Mouse (Mus musculus) heart, embryonic 16.5 days (tissue): Measurements from ENCODE around the gene Plcg1. TPM values are rescaled to one million over a fixed set of nuclear protein-coding genes. Genes with fewer than 3 reads are reported as not detected.

ENCODE experiments used
- ATAC-seq: fragments of 200-750 bp; cut with Nextera tagmentation; replicated peaks from 2 replicates; pipeline ENCODE4 v1.8.0; 2017; ENCODE audit warnings: moderate number of reproducible peaks; ENCODE audit not compliant: insufficient read depth, low FRiP score; ENCODE audit errors: extremely low read depth
- H3K27ac ChIP-seq: fragments of 300-500 bp; sonication (generic); 2 replicates; pipeline ENCODE4 v1.5.1; 2014; ENCODE audit warnings: mild to moderate bottlenecking, low read length, control low read depth, moderate library complexity
- H3K27me3 ChIP-seq: fragments of 300-500 bp; sonication (generic); 2 replicates; pipeline ENCODE4 v1.6.1; 2014; ENCODE audit warnings: low read length, mixed read lengths; ENCODE audit not compliant: control insufficient read depth, insufficient read depth
- H3K36me3 ChIP-seq: fragments of 300-500 bp; sonication (generic); 2 replicates; pipeline ENCODE4 v1.6.1; 2014; ENCODE audit not compliant: control insufficient read depth, insufficient read depth
- H3K4me1 ChIP-seq: fragments of 300-500 bp; sonication (generic); 2 replicates; pipeline ENCODE4 v1.6.1; 2014; ENCODE audit warnings: low read length, mixed read lengths; ENCODE audit not compliant: control insufficient read depth, insufficient read depth
- H3K4me2 ChIP-seq: fragments of 300-500 bp; sonication (generic); 2 replicates; pipeline ENCODE4 v1.6.1; 2014; ENCODE audit warnings: low read depth, mild to moderate bottlenecking, control low read depth, low read length
- H3K4me3 ChIP-seq: fragments of 300-500 bp; sonication (generic); 2 replicates; pipeline ENCODE4 v1.5.1; 2014; ENCODE audit warnings: mild to moderate bottlenecking, control low read depth, low read length
- H3K9ac ChIP-seq: fragments of 300-500 bp; sonication (generic); 2 replicates; pipeline ENCODE4 v1.6.1; 2014; ENCODE audit warnings: low read length, control low read depth
- H3K9me3 ChIP-seq: fragments of 300-500 bp; sonication (generic); replicated peaks from 2 replicates; pipeline ENCODE4 v1.6.1; 2016; ENCODE audit warnings: low read length; ENCODE audit not compliant: control insufficient read depth
- WGBS: fragments of 180-500 bp; shearing (Covaris S2); extraction: QIAGEN DNeasy Blood & Tissue Kit; methylation state at CpG from one replicate; pipeline ENCODE4 v1.1.7; 2014; 5-methylcytosine and 5-hydroxymethylcytosine counted together
- polyA plus RNA-seq: library from polyadenylated mRNA; unstranded; fragments of >200 nt; fragmentation: Nextera tagmentation; extraction: Ambion mirVana; gene quantifications from 2 replicates; pipeline ENCODE4 v1.2.1, GENCODE M21; 2015

The Plcg1 gene
- polyA plus RNA-seq, 1 experiment from 2014 or later: 26.4 TPM

GRCm38 (mm10) chr2:160732420-160732995 lies 1.4 kb downstream of the Plcg1 start:
- Histone ChIP-seq H3K4me1 (peaks cover 43% of the 10 kb centered on the region), H3K9me3 (no peaks in the 10 kb centered on the region), H3K9ac (peak overlapping the region; percentile 97)

GRCm38 (mm10) chr2:160733131-160733531 lies 2.0 kb downstream of the Plcg1 start:
- Histone ChIP-seq H3K4me2 (peak overlapping the region; percentile 79), H3K4me3 (peak overlapping the region; percentile 93), H3K27ac (0 out of 2 replicates have a peak overlapping the region, but pooled peaks have one; percentile 91), H3K4me1 (peaks cover 49% of the 10 kb centered on the region), H3K9ac (peak overlapping the region; percentile 97), H3K27me3 (no peaks in the 10 kb centered on the region), H3K36me3 (peaks cover 5% of the 10 kb centered on the region), H3K9me3 (no peaks in the 10 kb centered on the region)
- ATAC-seq: no peak
- WGBS: 25% methylated on average over 7 of the region's 7 CpGs

More at GRCm38 (mm10) chr2:160732420-160732995, 1.4 kb downstream of the Plcg1 start:
- WGBS: 27% methylated on average over 9 of the region's 9 CpGs
- ATAC-seq: no peak
- Histone ChIP-seq H3K27ac (peak overlapping the region; percentile 91), H3K36me3 (peaks cover 5% of the 10 kb centered on the region), H3K4me3 (peak overlapping the region; percentile 93), H3K4me2 (peak overlapping the region; percentile 79), H3K27me3 (no peaks in the 10 kb centered on the region)

DNA sequence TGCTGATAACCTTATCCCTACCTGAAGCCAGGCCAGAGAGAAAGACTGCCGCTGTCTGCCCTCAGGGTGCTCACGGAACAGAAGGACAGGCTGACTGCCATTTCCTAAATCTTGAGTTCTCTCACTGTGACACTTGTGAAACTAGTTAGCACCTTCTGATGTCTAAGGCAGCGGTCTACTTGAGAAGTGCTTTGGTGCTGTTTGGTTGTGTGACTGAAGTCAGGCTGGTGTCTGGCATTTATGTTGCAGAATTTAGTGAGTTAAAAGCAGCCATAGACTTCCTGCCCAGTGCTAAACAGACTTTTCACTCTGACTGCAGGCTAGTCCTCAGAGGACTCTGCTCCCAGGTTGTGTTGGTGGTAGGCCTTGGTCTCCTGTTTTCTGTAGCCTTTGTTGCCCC lies 3.2 kb downstream of the Plcg1 start:
- peaks cover 5% of the 10 kb centered on the region for H3K36me3 ChIP-seq
- ATAC-seq: no peak
- no peak overlapping the region for H3K4me3 ChIP-seq
- WGBS: 74% methylated on average over 3 of the region's 3 CpGs
- H3K9ac ChIP-seq: peak overlapping the region; percentile 97; the same call in 1 of the 2 replicates
- no peak overlapping the region for H3K27ac ChIP-seq
- H3K4me1 ChIP-seq: peaks cover 60% of the 10 kb centered on the region
- peak overlapping the region; percentile 79 for H3K4me2 ChIP-seq
- no peaks in the 10 kb centered on the region for H3K9me3 ChIP-seq
- H3K27me3 ChIP-seq: no peaks in the 10 kb centered on the region

DNA sequence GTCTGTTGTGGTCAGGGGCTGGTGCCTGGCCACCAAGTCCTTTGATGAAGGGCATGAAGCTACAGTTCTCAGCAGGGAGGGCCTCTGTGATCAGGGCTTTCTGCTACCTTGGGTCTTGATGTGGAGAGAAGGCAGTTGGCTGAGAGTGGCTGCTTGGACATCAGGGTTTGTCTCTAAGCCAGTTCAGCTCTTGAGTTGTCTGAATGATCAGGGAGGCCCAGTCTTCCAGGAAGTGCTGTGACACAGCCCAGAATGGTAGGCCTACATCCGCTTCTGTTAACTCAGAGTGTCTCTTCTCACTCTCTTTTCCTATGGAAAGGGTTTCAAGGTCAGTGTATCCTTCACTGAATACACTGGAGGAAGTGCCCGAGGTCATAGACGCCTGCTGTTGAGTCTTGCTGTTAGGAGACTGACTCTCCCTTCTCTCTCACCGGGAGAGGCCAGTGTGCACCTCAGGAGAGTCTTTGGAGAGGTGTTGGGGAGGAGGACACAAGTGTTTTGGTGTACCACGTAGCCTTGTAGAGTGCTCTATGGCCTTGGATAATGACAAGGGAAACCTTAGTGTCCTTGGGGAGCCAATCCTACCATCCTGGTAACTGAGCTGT lies 4.7 kb downstream of the Plcg1 start:
- H3K27ac ChIP-seq: peak overlapping the region; percentile 60
- H3K4me3 ChIP-seq: no peak overlapping the region
- 44% methylated on average over 5 of the region's 5 CpGs for WGBS
- no peak overlapping the region for H3K4me2 ChIP-seq
- peaks cover 70% of the 10 kb centered on the region for H3K4me1 ChIP-seq
- no peak overlapping the region for H3K9ac ChIP-seq
- no peak for ATAC-seq
- peaks cover 5% of the 10 kb centered on the region for H3K36me3 ChIP-seq
- no peaks in the 10 kb centered on the region for H3K9me3 ChIP-seq
- H3K27me3 ChIP-seq: no peaks in the 10 kb centered on the region

GRCm38 (mm10) chr2:160736466-160736865 lies 5.4 kb downstream of the Plcg1 start:
- H3K4me3 ChIP-seq: no peak overlapping the region
- ATAC-seq: no peak
- H3K27me3 ChIP-seq: no peaks in the 10 kb centered on the region
- 83% methylated on average over 3 of the region's 3 CpGs for WGBS
- peaks cover 5% of the 10 kb centered on the region for H3K36me3 ChIP-seq
- H3K4me1 ChIP-seq: peaks cover 72% of the 10 kb centered on the region
- H3K27ac ChIP-seq: no peak overlapping the region; the same call in 1 of the 2 replicates
- no peak overlapping the region for H3K9ac ChIP-seq
- H3K4me2 ChIP-seq: no peak overlapping the region
- H3K9me3 ChIP-seq: no peaks in the 10 kb centered on the region

DNA sequence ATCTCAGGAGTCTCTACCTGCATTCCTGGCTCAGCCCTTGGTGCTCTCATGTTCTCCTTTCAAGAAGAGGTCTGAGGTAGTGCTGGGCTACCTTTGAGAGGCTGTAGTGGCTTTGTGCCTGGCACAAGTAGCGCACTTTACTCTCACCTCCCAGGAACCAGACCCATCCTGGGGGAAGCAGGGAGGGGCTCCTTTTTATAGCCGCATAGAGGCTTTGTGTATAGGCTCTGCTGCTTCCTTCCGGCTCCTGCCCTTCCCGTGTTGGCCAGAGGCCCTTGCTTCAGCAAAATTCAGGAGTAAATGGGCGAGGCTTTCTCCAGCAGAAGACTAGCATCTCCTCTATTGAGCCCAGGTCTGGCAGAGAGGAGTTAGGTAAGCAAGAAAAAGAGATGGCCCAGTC lies 7.3 kb downstream of the Plcg1 start:
- ATAC-seq: no peak
- Histone ChIP-seq H3K4me2 (peak overlapping the region; percentile 5; the same call in 1 of the 2 replicates), H3K4me3 (no peak overlapping the region), H3K9ac (peak overlapping the region; percentile 19; the same call in 1 of the 2 replicates), H3K4me1 (peaks cover 71% of the 10 kb centered on the region), H3K27ac (peak overlapping the region; percentile 35), H3K27me3 (no peaks in the 10 kb centered on the region), H3K36me3 (peaks cover 5% of the 10 kb centered on the region), H3K9me3 (no peaks in the 10 kb centered on the region)
- 46% methylated on average over 5 of the region's 5 CpGs for WGBS

- Histone ChIP-seq H3K4me1 (peaks cover 70% of the 10 kb centered on the region), H3K4me2 (no peak overlapping the region), H3K9me3 (no peaks in the 10 kb centered on the region), H3K36me3 (peaks cover 3% of the 10 kb centered on the region), H3K27ac (peak overlapping the region; percentile 58), H3K27me3 (no peaks in the 10 kb centered on the region), H3K4me3 (no peak overlapping the region), H3K9ac (peak overlapping the region; percentile 23; the same call in 1 of the 2 replicates)
- 0 out of 2 replicates have a peak, but pooled peaks have one; percentile 17 for ATAC-seq
- WGBS: 39% methylated on average over 2 of the region's 2 CpGs
These were observed 8.7 kb downstream of the Plcg1 start for GRCm38 (mm10) chr2:160739647-160740356.

DNA sequence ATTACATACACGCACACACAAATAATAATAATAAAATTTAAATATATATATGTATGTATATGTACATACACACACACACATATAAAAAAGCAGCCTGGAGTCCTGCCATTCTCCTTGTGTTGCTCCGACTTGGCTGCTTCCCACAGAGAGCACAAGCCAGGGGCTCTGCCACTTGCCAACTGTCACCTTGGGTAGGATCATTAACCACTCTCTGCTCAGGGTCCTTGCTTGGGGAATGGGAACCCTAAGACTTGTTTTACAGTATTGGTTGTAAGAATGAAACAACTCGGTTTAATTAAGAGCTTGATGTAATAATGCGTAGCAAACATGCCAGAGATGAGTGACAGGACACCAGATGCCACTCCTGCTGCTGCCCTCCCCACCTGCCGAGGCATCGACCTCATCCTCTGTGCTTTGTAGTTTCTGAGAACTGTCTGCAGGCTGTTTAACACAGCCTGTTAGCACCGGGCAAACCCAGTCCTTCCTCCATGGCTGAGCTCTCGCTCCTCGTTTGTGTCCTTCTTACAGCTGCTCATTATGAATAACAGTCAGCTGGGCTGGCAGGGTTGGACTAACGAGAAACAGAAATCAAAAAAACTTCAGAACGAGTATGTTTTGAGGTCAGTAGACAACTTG lies 9.5 kb downstream of the Plcg1 start:
- H3K9me3 ChIP-seq: no peaks in the 10 kb centered on the region
- no peaks in the 10 kb centered on the region for H3K27me3 ChIP-seq
- H3K4me2 ChIP-seq: no peak overlapping the region
- H3K4me3 ChIP-seq: no peak overlapping the region
- H3K9ac ChIP-seq: no peak overlapping the region
- peak overlapping the region; percentile 58 for H3K27ac ChIP-seq
- 66% methylated on average over 11 of the region's 11 CpGs for WGBS
- no peaks in the 10 kb centered on the region; the same call in 1 of the 2 replicates for H3K36me3 ChIP-seq
- H3K4me1 ChIP-seq: peaks cover 69% of the 10 kb centered on the region
- no peak for ATAC-seq
